Mouse (Mus musculus) C2C12 (cell line): ENCODE results near the gene Bckdk.

Source experiments
- CTCF ChIP-seq: IDR thresholded peaks from one replicate; pipeline ENCODE4 v1.5.1; 2011; ENCODE audit not compliant: control insufficient read depth, insufficient read depth, insufficient read length
- FOSL1 ChIP-seq: IDR thresholded peaks from one replicate; pipeline ENCODE4 v1.8.0; 2011; ENCODE audit warnings: mild to moderate bottlenecking, low read length; ENCODE audit not compliant: poor library complexity, insufficient read depth, severe bottlenecking
- MAX ChIP-seq: IDR thresholded peaks from one replicate; pipeline ENCODE4 v1.6.1; 2011; ENCODE audit warnings: mild to moderate bottlenecking, control low read depth
- MYOD1 ChIP-seq: IDR thresholded peaks from one replicate; pipeline ENCODE4 v1.6.1; 2011; ENCODE audit warnings: low read depth; ENCODE audit not compliant: control insufficient read depth, insufficient read length
- MYOG ChIP-seq: IDR thresholded peaks from one replicate; pipeline ENCODE4 v1.6.1; 2011; ENCODE audit not compliant: control insufficient read depth, insufficient read length; ENCODE audit errors: extremely low read depth
- USF1 ChIP-seq: IDR thresholded peaks from one replicate; pipeline ENCODE4 v1.6.1; 2011; ENCODE audit warnings: low read depth, mild to moderate bottlenecking, control low read depth, moderate library complexity

- TF ChIP-seq CTCF (no peak), MYOD1 (no peak), USF1 (no peak), MYOG (no peak), MAX (no peak), FOSL1 (no peak)
Observed at GRCm38 (mm10) chr7:127870136-127870821, 33.6 kb upstream of the Bckdk start.
